Mouse (Mus musculus) embryonic fibroblast, embryonic 13.5 days (primary cell): ENCODE measurements around the gene Immp2l. TPM values are rescaled to one million over a fixed set of nuclear protein-coding genes. Genes with fewer than 3 reads are reported as not detected.
A peak's percentile ranks its signal among the peaks of the same experiment; 100 is the strongest.

Experiments
- H3K27ac ChIP-seq: 2 replicates; pipeline ENCODE4 v1.5.1; 2012; ENCODE audit warnings: low read length, control low read depth, inconsistent platforms; ENCODE audit not compliant: insufficient read depth
- H3K4me1 ChIP-seq: 2 replicates; pipeline ENCODE4 v1.6.1; 2011; ENCODE audit warnings: low read length; ENCODE audit not compliant: control insufficient read depth, insufficient read depth
- H3K4me3 ChIP-seq: 2 replicates; pipeline ENCODE4 v1.5.1; 2011; ENCODE audit warnings: mild to moderate bottlenecking, control low read depth, low read length; ENCODE audit not compliant: insufficient read depth
- CTCF ChIP-seq: IDR thresholded peaks from 2 replicates; pipeline ENCODE4 v1.5.1; 2011; ENCODE audit warnings: mild to moderate bottlenecking, control low read depth, low read length, moderate library complexity, borderline replicate concordance; ENCODE audit not compliant: insufficient read depth
- POLR2A ChIP-seq: IDR thresholded peaks from 2 replicates; pipeline ENCODE4 v1.6.1; 2011; ENCODE audit warnings: low read depth, mild to moderate bottlenecking, control low read depth, low read length, moderate library complexity
- polyA plus RNA-seq: library from polyadenylated mRNA; stranded (reverse); fragments of >200 nt; gene quantifications from 2 replicates; pipeline ENCODE4 v1.2.4, GENCODE M21; 2011; ENCODE audit warnings: low read depth; ENCODE audit not compliant: missing spikeins, insufficient read length

Immp2l gene
- polyA plus RNA-seq, 1 experiment = 2.9 TPM

GRCm38 (mm10) chr12:41908011-41908410 lies 884.1 kb downstream of the Immp2l start:
- Histone ChIP-seq H3K4me1 (no peaks in the 10 kb centered on the region), H3K4me3 (no peak overlapping the region), H3K27ac (no peak overlapping the region)
- no peak for TF ChIP-seq CTCF

GRCm38 (mm10) chr12:41911626-41912025 lies 887.7 kb downstream of the Immp2l start:
- Histone ChIP-seq H3K4me3 (no peak overlapping the region), H3K4me1 (no peaks in the 10 kb centered on the region), H3K27ac (no peak overlapping the region)
- TF ChIP-seq CTCF = no peak
- TF ChIP-seq POLR2A = no peak

- no peak for TF ChIP-seq POLR2A
- TF ChIP-seq CTCF = no peak
- Histone ChIP-seq H3K4me3 (no peak overlapping the region), H3K27ac (peak overlapping the region; percentile 77), H3K4me1 (peaks cover 5% of the 10 kb centered on the region; the same call in 1 of the 2 replicates)
Observed at GRCm38 (mm10) chr12:41937751-41938150, 913.9 kb downstream of the Immp2l start.

GRCm38 (mm10) chr12:41941853-41942252 lies 918.0 kb downstream of the Immp2l start:
- no peak for TF ChIP-seq POLR2A
- no peak for TF ChIP-seq CTCF

GRCm38 (mm10) chr12:41944079-41944672 lies 920.3 kb downstream of the Immp2l start:
- Histone ChIP-seq H3K4me1 (no peaks in the 10 kb centered on the region), H3K4me3 (no peak overlapping the region), H3K27ac (no peak overlapping the region)
- TF ChIP-seq CTCF (no peak), POLR2A (no peak)

More at GRCm38 (mm10) chr12:41941853-41942252, 918.0 kb downstream of the Immp2l start:
- no peak overlapping the region for H3K27ac ChIP-seq
- no peak overlapping the region for H3K4me3 ChIP-seq
- H3K4me1 ChIP-seq = peaks cover 5% of the 10 kb centered on the region; the same call in 1 of the 2 replicates

- TF ChIP-seq CTCF (no peak), POLR2A (no peak)
- H3K4me1 ChIP-seq = peaks cover 2% of the 10 kb centered on the region; the same call in 1 of the 2 replicates
- no peak overlapping the region for H3K4me3 ChIP-seq
- H3K27ac ChIP-seq = peak overlapping the region; percentile 97
Observed at GRCm38 (mm10) chr12:41946536-41946935, 922.6 kb downstream of the Immp2l start.

GRCm38 (mm10) chr12:41949409-41949808 lies 925.5 kb downstream of the Immp2l start:
- Histone ChIP-seq H3K4me3 (no peak overlapping the region), H3K4me1 (peaks cover 2% of the 10 kb centered on the region; the same call in 1 of the 2 replicates), H3K27ac (peak overlapping the region; percentile 85)
- TF ChIP-seq POLR2A = no peak
- no peak for TF ChIP-seq CTCF

GRCm38 (mm10) chr12:41949841-41950241 lies 926.0 kb downstream of the Immp2l start:
- Histone ChIP-seq H3K27ac (peak overlapping the region; percentile 85), H3K4me1 (peaks cover 2% of the 10 kb centered on the region; the same call in 1 of the 2 replicates), H3K4me3 (no peak overlapping the region)
- TF ChIP-seq POLR2A (no peak), CTCF (no peak)

- TF ChIP-seq POLR2A = no peak
- no peak for TF ChIP-seq CTCF
- Histone ChIP-seq H3K4me3 (no peak overlapping the region), H3K4me1 (peaks cover 2% of the 10 kb centered on the region; the same call in 1 of the 2 replicates), H3K27ac (peak overlapping the region; percentile 90)
Observed at GRCm38 (mm10) chr12:41950726-41951125, 926.8 kb downstream of the Immp2l start.

GRCm38 (mm10) chr12:41961038-41961437 lies 937.1 kb downstream of the Immp2l start:
- Histone ChIP-seq H3K27ac (no peak overlapping the region), H3K4me3 (no peak overlapping the region), H3K4me1 (no peaks in the 10 kb centered on the region)
- no peak for TF ChIP-seq CTCF
- TF ChIP-seq POLR2A = no peak
